Mouse (Mus musculus) CH12.LX (cell line): ENCODE measurements around the gene Gsta3. TPM values are rescaled to one million over a fixed set of nuclear protein-coding genes. Genes with fewer than 3 reads are reported as not detected.
"Not testable (repeated sequence)": the region's sequence is repeated elsewhere in the genome, so short reads cannot be mapped to it uniquely, and the experiment has no call there.

Source experiments
- DNase-seq: peaks from one replicate; pipeline ENCODE4 v3.0.0-alpha.2; 2013; ENCODE audit errors: extremely low read depth
- H3K27ac ChIP-seq: 2 replicates; pipeline ENCODE4 v1.5.1; 2012; ENCODE audit warnings: low read depth, mild to moderate bottlenecking, control low read depth, moderate library complexity; ENCODE audit not compliant: insufficient read depth
- H3K27me3 ChIP-seq: replicated peaks from 2 replicates; pipeline ENCODE3; 2012; ENCODE audit warnings: inconsistent platforms
- H3K36me3 ChIP-seq, 2 experiments: replicated peaks in 1 of 2; 2 replicates each; pipeline versions ENCODE3 to v1.6.1; 2012; ENCODE audit warnings: inconsistent platforms in 1 of 2, low read length in 1 of 2, mild to moderate bottlenecking in 1 of 2, mixed read lengths in 1 of 2, moderate library complexity in 1 of 2; ENCODE audit not compliant: control insufficient read depth in 1 of 2, insufficient read depth in 1 of 2
- H3K4me1 ChIP-seq, 2 experiments: 2 replicates each; pipeline ENCODE4 v1.6.1; 2012; ENCODE audit warnings: inconsistent platforms in 1 of 2, moderate library complexity in 1 of 2; ENCODE audit not compliant: insufficient read depth in 2 of 2, control insufficient read depth in 1 of 2
- H3K4me2 ChIP-seq: 2 replicates; pipeline ENCODE4 v1.6.1; 2012; ENCODE audit warnings: low read depth, mild to moderate bottlenecking, control low read depth; ENCODE audit not compliant: poor library complexity, insufficient read depth, severe bottlenecking
- H3K4me3 ChIP-seq, 3 experiments: fragments of 150-350 bp in 1 of 3; sonication (generic) in 1 of 3; replicated peaks in 1 of 3; 2 replicates each; pipeline versions ENCODE3 to v1.5.1; 2011 to 2012; ENCODE audit warnings: low read depth in 2 of 3, low read length in 2 of 3, mild to moderate bottlenecking in 2 of 3, moderate library complexity in 2 of 3, control low read depth in 1 of 3, improper control_type of control experiment in 1 of 3, inconsistent platforms in 1 of 3, mixed read lengths in 1 of 3; ENCODE audit not compliant: poor library complexity in 1 of 3
- H3K79me2 ChIP-seq: replicated peaks from 2 replicates; pipeline ENCODE4 v1.6.1; 2012; ENCODE audit warnings: mild to moderate bottlenecking, moderate library complexity; ENCODE audit not compliant: control insufficient read depth, poor library complexity, insufficient read depth, severe bottlenecking; ENCODE audit errors: extremely low read depth
- H3K9ac ChIP-seq: 2 replicates; pipeline ENCODE4 v1.6.1; 2012; ENCODE audit warnings: low read depth, mild to moderate bottlenecking, control low read depth, moderate library complexity; ENCODE audit not compliant: insufficient read depth
- H3K9me3 ChIP-seq: replicated peaks from 2 replicates; pipeline ENCODE3; 2012; ENCODE audit warnings: low read length, inconsistent platforms, mixed read lengths
- CHD1 ChIP-seq: IDR thresholded peaks from 2 replicates; pipeline ENCODE4 v1.6.1; 2012; ENCODE audit warnings: low read depth, low read length, improper control_type of control experiment, inconsistent platforms
- CTCF ChIP-seq, 2 experiments: IDR thresholded peaks in 1 of 2; conservative IDR thresholded peaks in 1 of 2; 2 replicates each; pipeline ENCODE4 v1.5.1; 2011 to 2012; ENCODE audit warnings: low read depth in 2 of 2, low read length in 2 of 2, improper control_type of control experiment in 1 of 2, inconsistent platforms in 1 of 2, mild to moderate bottlenecking in 1 of 2, moderate library complexity in 1 of 2
- HCFC1 ChIP-seq: IDR thresholded peaks from 2 replicates; pipeline ENCODE4 v1.6.1; 2012; ENCODE audit warnings: low read depth, mild to moderate bottlenecking, inconsistent platforms, low read length, improper control_type of control experiment
- IRF4 ChIP-seq: IDR thresholded peaks from 2 replicates; pipeline ENCODE4 v1.6.1; 2014; ENCODE audit warnings: low read depth, mild to moderate bottlenecking, inconsistent platforms, low read length, improper control_type of control experiment
- KAT2A ChIP-seq: IDR thresholded peaks from 2 replicates; pipeline ENCODE4 v1.6.1; 2012; ENCODE audit warnings: low read length, improper control_type of control experiment, inconsistent platforms; ENCODE audit not compliant: insufficient replicate concordance
- MAX ChIP-seq: IDR thresholded peaks from 2 replicates; pipeline ENCODE4 v1.6.1; 2011; ENCODE audit warnings: low read length, improper control_type of control experiment
- NELFE ChIP-seq: IDR thresholded peaks from 2 replicates; pipeline ENCODE4 v1.6.1; 2011; ENCODE audit warnings: low read depth, low read length, improper control_type of control experiment
- RAD21 ChIP-seq: IDR thresholded peaks from 2 replicates; pipeline ENCODE4 v1.6.1; 2011; ENCODE audit warnings: low read depth, mild to moderate bottlenecking, low read length, improper control_type of control experiment, moderate library complexity
- SMC3 ChIP-seq: IDR thresholded peaks from 2 replicates; pipeline ENCODE4 v1.6.1; 2011; ENCODE audit warnings: low read depth, low read length, improper control_type of control experiment
- ZKSCAN1 ChIP-seq: IDR thresholded peaks from 2 replicates; pipeline ENCODE4 v1.6.1; 2012; ENCODE audit warnings: low read depth, inconsistent platforms, low read length, improper control_type of control experiment, borderline replicate concordance
- dilution Hi-C: fragments of 300-500 bp; cut with MboI; formaldehyde crosslinking; loops from 2 replicates; pipeline ENCODE4 v1.14.3; 2020; ENCODE audit warnings: low sequenced_read_pairs; ENCODE audit not compliant: extremely low pct_unique_long_range_greater_than_20kb, extremely low pct_ligation_motif_present
- in situ Hi-C: fragments of 300-500 bp; cut with MboI; formaldehyde crosslinking; loops from 3 replicates; pipeline ENCODE4 v1.14.3; 2019; ENCODE audit warnings: low sequenced_read_pairs, low pct_ligation_motif_present, low pct_unique_long_range_greater_than_20kb, mixed read lengths
- polyA plus RNA-seq: library from polyadenylated mRNA; unstranded; fragments of >175 nt; gene quantifications from 2 replicates; pipeline ENCODE4 v1.2.1, GENCODE M21; 2012; ENCODE audit warnings: low read depth; ENCODE audit not compliant: insufficient read length
- total RNA-seq, 2 experiments: library from RNA; depleted of rRNA; stranded (reverse); fragments of 300-350 nt in 1 of 2; fragments of >200 nt in 1 of 2; gene quantifications; 2 replicates each; pipeline ENCODE4 v1.2.3; 2012 to 2014

Gsta3 gene
- total and polyA plus RNA-seq, 3 experiments = not detected

GRCm38 (mm10) chr1:21276158-21276557 lies 35.8 kb downstream of the Gsta3 start:
- H3K79me2 ChIP-seq, H3K4me1 ChIP-seq, H3K4me3 ChIP-seq, dilution Hi-C loops, in situ Hi-C loops, H3K36me3 ChIP-seq, H3K27ac ChIP-seq, H3K4me2 ChIP-seq, DNase-seq, H3K9ac ChIP-seq, H3K9me3 ChIP-seq, H3K27me3 ChIP-seq: not testable (repeated sequence)
- TF ChIP-seq SMC3 = peak; percentile 10; the same call in 1 of the 2 replicates
- peak in 1 of 2 experiments; percentile 30; a peak in 2 of 4 replicates for TF ChIP-seq CTCF (conservative IDR thresholded peaks at IDR 0.05 in 1 of 2, IDR thresholded peaks at IDR 0.05 in 1 of 2; ENCODE audit: low read depth in 2 of 2, low read length in 2 of 2)

- dilution Hi-C loops = no loop called here
- in situ Hi-C loops = no loop called here
- DNase-seq = no peak
- no peaks in the 10 kb centered on the region for H3K36me3 ChIP-seq
- no peaks in the 10 kb centered on the region for H3K79me2 ChIP-seq
- H3K4me1 ChIP-seq = peaks cover 0 to 9% of the 10 kb centered on the region in 2 experiments; a peak in 2 of 4 replicates
- H3K9ac ChIP-seq = no peak overlapping the region
- H3K27ac ChIP-seq = no peak overlapping the region
- TF ChIP-seq NELFE (no peak), MAX (no peak), IRF4 (no peak), KAT2A (no peak), ZKSCAN1 (no peak), CHD1 (no peak), SMC3 (no peak), CTCF (conservative IDR thresholded peaks at IDR 0.05 in 1 of 2, IDR thresholded peaks at IDR 0.05 in 1 of 2; ENCODE audit: low read depth in 2 of 2, low read length in 2 of 2) (no peak), HCFC1 (no peak), RAD21 (no peak)
- TF ChIP-seq, all 38 proteins: peak for 0
- no peaks in the 10 kb centered on the region for H3K9me3 ChIP-seq
- no peak overlapping the region for H3K4me3 ChIP-seq
- H3K27me3 ChIP-seq = no peaks in the 10 kb centered on the region
- no peak overlapping the region for H3K4me2 ChIP-seq
Observed at GRCm38 (mm10) chr1:21280306-21280705, 39.9 kb downstream of the Gsta3 start.

GRCm38 (mm10) chr1:21284644-21285043 lies 44.3 kb downstream of the Gsta3 start:
- dilution Hi-C loops, H3K36me3 ChIP-seq, H3K4me3 ChIP-seq, H3K4me1 ChIP-seq, H3K27me3 ChIP-seq, in situ Hi-C loops, H3K79me2 ChIP-seq, H3K9ac ChIP-seq, H3K4me2 ChIP-seq, H3K27ac ChIP-seq, H3K9me3 ChIP-seq: not testable (repeated sequence)
- DNase-seq = peak; percentile 15
